Mouse (Mus musculus) MEL (cell line): ENCODE data around the gene Plcb1. TPM values are rescaled to one million over a fixed set of nuclear protein-coding genes. Genes with fewer than 3 reads are reported as not detected.

ENCODE experiments used
- DNase-seq: peaks from one replicate; pipeline ENCODE4 v3.0.0; 2011; ENCODE audit warnings: low read depth, low spot score
- H3K27ac ChIP-seq: 2 replicates; pipeline ENCODE4 v1.5.1; 2012; ENCODE audit warnings: low read depth, mild to moderate bottlenecking, control low read depth, low read length, moderate library complexity; ENCODE audit not compliant: control insufficient read depth
- H3K27me3 ChIP-seq, 2 experiments: fragments of 150-350 bp in 1 of 2; sonication (generic) in 1 of 2; 2 replicates each; pipeline ENCODE4 v1.6.1; 2012; ENCODE audit warnings: low read length in 2 of 2, mild to moderate bottlenecking in 2 of 2, improper control_type of control experiment in 1 of 2, moderate library complexity in 1 of 2; ENCODE audit not compliant: insufficient read depth in 2 of 2, control insufficient read depth in 1 of 2
- H3K36me3 ChIP-seq, 2 experiments: 2 replicates each; pipeline ENCODE4 v1.6.1; 2012 to 2014; ENCODE audit warnings: low read length in 2 of 2, improper control_type of control experiment in 1 of 2, inconsistent platforms in 1 of 2, mild to moderate bottlenecking in 1 of 2; ENCODE audit not compliant: insufficient read depth in 2 of 2, control insufficient read depth in 1 of 2
- H3K4me1 ChIP-seq, 2 experiments: fragments of 150-350 bp in 1 of 2; sonication (generic) in 1 of 2; 2 replicates each; pipeline ENCODE4 v1.6.1; 2012; ENCODE audit warnings: low read length in 2 of 2, improper control_type of control experiment in 1 of 2, mild to moderate bottlenecking in 1 of 2; ENCODE audit not compliant: insufficient read depth in 2 of 2, control insufficient read depth in 1 of 2
- H3K4me3 ChIP-seq, 2 experiments: fragments of 150-350 bp in 1 of 2; sonication (generic) in 1 of 2; 2 replicates each; pipeline ENCODE4 v1.5.1; 2012; ENCODE audit warnings: low read depth in 2 of 2, low read length in 2 of 2, mild to moderate bottlenecking in 2 of 2, moderate library complexity in 2 of 2, control low read depth in 1 of 2, improper control_type of control experiment in 1 of 2; ENCODE audit not compliant: control insufficient read depth in 1 of 2, insufficient read depth in 1 of 2
- H3K79me2 ChIP-seq: 2 replicates; pipeline ENCODE4 v1.6.1; 2012; ENCODE audit warnings: mild to moderate bottlenecking, low read length, moderate library complexity; ENCODE audit not compliant: control insufficient read depth, poor library complexity, insufficient read depth
- H3K9ac ChIP-seq: 2 replicates; pipeline ENCODE4 v1.6.1; 2012; ENCODE audit warnings: low read depth, mild to moderate bottlenecking, control low read depth, low read length, moderate library complexity; ENCODE audit not compliant: control insufficient read depth, poor library complexity, severe bottlenecking
- H3K9me3 ChIP-seq: fragments of 150-350 bp; sonication (generic); replicated peaks from 2 replicates; pipeline ENCODE4 v1.6.1; 2012; ENCODE audit warnings: mild to moderate bottlenecking, low read length, improper control_type of control experiment, moderate library complexity; ENCODE audit not compliant: insufficient read depth
- BHLHE40 ChIP-seq: IDR thresholded peaks from 2 replicates; pipeline ENCODE4 v1.6.1; 2012; ENCODE audit warnings: low read depth, mild to moderate bottlenecking, inconsistent platforms, low read length, improper control_type of control experiment, borderline replicate concordance
- CTCF ChIP-seq, 3 experiments: IDR thresholded peaks in 2 of 3; conservative IDR thresholded peaks in 1 of 3; 2 replicates each; pipeline ENCODE4 v1.5.1; 2011 to 2012; ENCODE audit warnings: low read length in 3 of 3, low read depth in 2 of 3, mild to moderate bottlenecking in 2 of 3, improper control_type of control experiment in 1 of 3, inconsistent platforms in 1 of 3, mixed read lengths in 1 of 3, moderate library complexity in 1 of 3; ENCODE audit not compliant: control insufficient read depth in 1 of 3, insufficient read depth in 1 of 3, poor library complexity in 1 of 3, severe bottlenecking in 1 of 3
- E2F4 ChIP-seq: IDR thresholded peaks from 2 replicates; pipeline ENCODE4 v1.6.1; 2011; ENCODE audit warnings: low read depth, low read length, improper control_type of control experiment, borderline replicate concordance
- EP300 ChIP-seq, 2 experiments: IDR thresholded peaks; 2 replicates each; pipeline ENCODE4 v1.6.1; 2011; ENCODE audit warnings: improper control_type of control experiment in 2 of 2, low read length in 2 of 2, low read depth in 1 of 2, mild to moderate bottlenecking in 1 of 2
- ETS1 ChIP-seq: IDR thresholded peaks from 2 replicates; pipeline ENCODE4 v1.6.1; 2012; ENCODE audit warnings: low read depth, mild to moderate bottlenecking, inconsistent platforms, low read length, improper control_type of control experiment, moderate library complexity
- GATA1 ChIP-seq: IDR thresholded peaks from 2 replicates; pipeline ENCODE4 v1.6.1; 2011; ENCODE audit warnings: low read depth, low read length, improper control_type of control experiment
- KAT2A ChIP-seq: conservative IDR thresholded peaks from 2 replicates; pipeline ENCODE4 v1.6.1; 2012; ENCODE audit warnings: low read depth, low read length, improper control_type of control experiment, inconsistent platforms
- MAFK ChIP-seq: IDR thresholded peaks from 2 replicates; pipeline ENCODE4 v1.6.1; 2011; ENCODE audit warnings: low read depth, mild to moderate bottlenecking, low read length, improper control_type of control experiment, borderline replicate concordance
- MAX ChIP-seq: IDR thresholded peaks from 2 replicates; pipeline ENCODE4 v1.6.1; 2011; ENCODE audit warnings: low read length, improper control_type of control experiment
- MAZ ChIP-seq: IDR thresholded peaks from 2 replicates; pipeline ENCODE4 v1.6.1; 2012; ENCODE audit warnings: low read depth, mild to moderate bottlenecking, inconsistent platforms, low read length, improper control_type of control experiment
- MXI1 ChIP-seq: IDR thresholded peaks from 2 replicates; pipeline ENCODE4 v1.6.1; 2011; ENCODE audit warnings: mild to moderate bottlenecking, low read depth, low read length, improper control_type of control experiment
- MYC ChIP-seq: IDR thresholded peaks from 2 replicates; pipeline ENCODE4 v1.6.1; 2011; ENCODE audit warnings: low read depth, mild to moderate bottlenecking, low read length, improper control_type of control experiment, moderate library complexity
- NRF1 ChIP-seq: IDR thresholded peaks from 2 replicates; pipeline ENCODE4 v1.6.1; 2014; ENCODE audit warnings: low read depth, mild to moderate bottlenecking, inconsistent platforms, low read length, improper control_type of control experiment, moderate library complexity; ENCODE audit not compliant: poor library complexity, insufficient read depth, severe bottlenecking
- POLR2AphosphoS2 ChIP-seq: IDR thresholded peaks from 2 replicates; pipeline ENCODE4 v1.6.1; 2011; ENCODE audit warnings: low read length, improper control_type of control experiment
- RAD21 ChIP-seq: IDR thresholded peaks from 2 replicates; pipeline ENCODE4 v1.6.1; 2011; ENCODE audit warnings: mild to moderate bottlenecking, low read depth, low read length, improper control_type of control experiment
- RCOR1 ChIP-seq: IDR thresholded peaks from 2 replicates; pipeline ENCODE4 v1.6.1; 2012; ENCODE audit warnings: low read depth, mild to moderate bottlenecking, inconsistent platforms, low read length, improper control_type of control experiment
- SMC3 ChIP-seq: IDR thresholded peaks from 2 replicates; pipeline ENCODE4 v1.6.1; 2011; ENCODE audit warnings: low read depth, low read length, improper control_type of control experiment
- TAL1 ChIP-seq: IDR thresholded peaks from 2 replicates; pipeline ENCODE4 v1.6.1; 2012; ENCODE audit warnings: mild to moderate bottlenecking, inconsistent platforms, low read length, moderate library complexity, mixed read lengths
- TCF12 ChIP-seq: IDR thresholded peaks from 2 replicates; pipeline ENCODE4 v1.6.1; 2014; ENCODE audit warnings: low read depth, mild to moderate bottlenecking, inconsistent platforms, low read length, improper control_type of control experiment, moderate library complexity
- USF1 ChIP-seq: IDR thresholded peaks from 2 replicates; pipeline ENCODE4 v1.6.1; 2014; ENCODE audit warnings: low read depth, mild to moderate bottlenecking, inconsistent platforms, low read length, improper control_type of control experiment, moderate library complexity
- USF2 ChIP-seq, 2 experiments: IDR thresholded peaks; 2 replicates each; pipeline ENCODE4 v1.6.1; 2011 to 2012; ENCODE audit warnings: improper control_type of control experiment in 2 of 2, low read length in 2 of 2, borderline replicate concordance in 1 of 2, inconsistent platforms in 1 of 2, low read depth in 1 of 2, mild to moderate bottlenecking in 1 of 2; ENCODE audit not compliant: insufficient read depth in 1 of 2
- ZC3H11A ChIP-seq: IDR thresholded peaks from 2 replicates; pipeline ENCODE4 v1.6.1; 2012; ENCODE audit warnings: low read depth, mild to moderate bottlenecking, inconsistent platforms, low read length, improper control_type of control experiment
- ZKSCAN1 ChIP-seq: IDR thresholded peaks from 2 replicates; pipeline ENCODE4 v1.6.1; 2012; ENCODE audit warnings: low read depth, mild to moderate bottlenecking, inconsistent platforms, low read length, improper control_type of control experiment, moderate library complexity
- polyA plus RNA-seq, 2 experiments: library from polyadenylated mRNA; stranded (reverse) in 1 of 2; unstranded in 1 of 2; fragments of >175 nt in 1 of 2; fragments of >200 nt in 1 of 2; gene quantifications; 2 replicates each; pipeline versions ENCODE4 v1.2.1 to v1.2.4; 2012; ENCODE audit warnings: low replicate concordance in 2 of 2, low read depth in 1 of 2; ENCODE audit not compliant: insufficient read length in 2 of 2, insufficient read depth in 1 of 2, missing spikeins in 1 of 2
- total RNA-seq: library from RNA; depleted of rRNA; stranded (reverse); fragments of 300-350 nt; gene quantifications from 2 replicates; pipeline ENCODE4 v1.2.3, GENCODE M21; 2012

Plcb1 gene
- total and polyA plus RNA-seq, 3 experiments: not detected

GRCm38 (mm10) chr2:135029700-135030099, 243.8 kb downstream of the Plcb1 start:
- DNase-seq: no peak
- TF ChIP-seq TAL1: no peak
- no peak for TF ChIP-seq ZKSCAN1
- Histone ChIP-seq H3K79me2 (no peaks in the 10 kb centered on the region), H3K27me3 (no peaks in the 10 kb centered on the region), H3K4me3 (no peak overlapping the region), H3K4me1 (no peaks in the 10 kb centered on the region), H3K36me3 (no peaks in the 10 kb centered on the region), H3K9me3 (no peaks in the 10 kb centered on the region), H3K27ac (no peak overlapping the region), H3K9ac (no peak overlapping the region)

GRCm38 (mm10) chr2:135035640-135036260, 249.9 kb downstream of the Plcb1 start:
- Histone ChIP-seq H3K4me3 (no peak overlapping the region), H3K27me3 (no peaks in the 10 kb centered on the region)

GRCm38 (mm10) chr2:135048791-135049190, 262.9 kb downstream of the Plcb1 start:
- no peak for DNase-seq
- no peaks in the 10 kb centered on the region for H3K36me3 ChIP-seq
- TF ChIP-seq USF2 (IDR thresholded peaks at IDR 0.05; ENCODE audit: borderline replicate concordance in 1 of 2, insufficient read depth in 1 of 2, low read depth in 1 of 2, low read length in 2 of 2) (no peak), ZC3H11A (no peak), MXI1 (no peak), E2F4 (no peak), ETS1 (no peak), RCOR1 (no peak), EP300 (IDR thresholded peaks at IDR 0.05; ENCODE audit: low read depth in 1 of 2, low read length in 2 of 2) (no peak), GATA1 (no peak), MAFK (no peak), ZKSCAN1 (no peak), RAD21 (no peak), MAZ (no peak), POLR2AphosphoS2 (no peak), KAT2A (no peak)
- TF ChIP-seq, all 39 proteins: peak for 0
- H3K79me2 ChIP-seq: no peaks in the 10 kb centered on the region
- no peaks in the 10 kb centered on the region for H3K27me3 ChIP-seq
- no peaks in the 10 kb centered on the region for H3K4me1 ChIP-seq
- no peak overlapping the region for H3K27ac ChIP-seq
- H3K9me3 ChIP-seq: no peaks in the 10 kb centered on the region
- H3K4me3 ChIP-seq: no peak overlapping the region
- no peak overlapping the region for H3K9ac ChIP-seq

More at GRCm38 (mm10) chr2:135035640-135036260, 249.9 kb downstream of the Plcb1 start:
- no peak overlapping the region for H3K9ac ChIP-seq
- no peaks in the 10 kb centered on the region for H3K9me3 ChIP-seq
- no peak for TF ChIP-seq MAX
- TF ChIP-seq USF1: no peak
- no peak for TF ChIP-seq NRF1
- no peak for TF ChIP-seq BHLHE40
- no peak for TF ChIP-seq GATA1
- no peak for TF ChIP-seq USF2 (IDR thresholded peaks at IDR 0.05; ENCODE audit: borderline replicate concordance in 1 of 2, insufficient read depth in 1 of 2, low read depth in 1 of 2, low read length in 2 of 2)
- TF ChIP-seq CTCF (IDR thresholded peaks at IDR 0.05 in 2 of 3, conservative IDR thresholded peaks at IDR 0.05 in 1 of 3; ENCODE audit: control insufficient read depth in 1 of 3, insufficient read depth in 1 of 3, low read depth in 2 of 3, low read length in 3 of 3, poor library complexity in 1 of 3, severe bottlenecking in 1 of 3): no peak
- no peak for TF ChIP-seq MAZ
- no peak for TF ChIP-seq SMC3
- no peak for TF ChIP-seq RCOR1
- TF ChIP-seq RAD21: no peak
- no peak for TF ChIP-seq ZC3H11A
- TF ChIP-seq TCF12: no peak
- no peak for TF ChIP-seq MYC
- TF ChIP-seq TAL1: no peak
- H3K27ac ChIP-seq: no peak overlapping the region
- no peaks in the 10 kb centered on the region for H3K79me2 ChIP-seq
- no peaks in the 10 kb centered on the region for H3K4me1 ChIP-seq
- DNase-seq: no peak
- H3K36me3 ChIP-seq: no peaks in the 10 kb centered on the region
